Mouse (Mus musculus): ENCODE measurements around the gene Ift81. TPM values are rescaled to one million over a fixed set of nuclear protein-coding genes. Genes with fewer than 3 reads are reported as not detected.

The Ift81 gene
- polyA plus RNA-seq, 1 experiment = 49.1 TPM

GRCm38 (mm10) chr5:122513421-122514126, 100.7 kb downstream of the Ift81 start:
- H3K4me3 ChIP-seq (ENCODE audit: insufficient read depth, low read length) = no peak overlapping the region
- H3K4me1 ChIP-seq (ENCODE audit: control insufficient read depth, insufficient read depth, low read length) = peaks cover 13% of the 10 kb centered on the region
- TF ChIP-seq POLR2A (IDR thresholded peaks at IDR 0.05; ENCODE audit: low read depth, low read length) (no peak), CTCF (IDR thresholded peaks at IDR 0.05; ENCODE audit: borderline replicate concordance, insufficient read depth, low read length) (no peak)
- H3K27ac ChIP-seq (ENCODE audit: insufficient read depth, low read length) = no peak overlapping the region

- no peak overlapping the region for H3K4me3 ChIP-seq (ENCODE audit: insufficient read depth, low read length)
- peak overlapping the region; percentile 80 for H3K27ac ChIP-seq (ENCODE audit: insufficient read depth, low read length)
- H3K4me1 ChIP-seq (ENCODE audit: control insufficient read depth, insufficient read depth, low read length) = peaks cover 9% of the 10 kb centered on the region
- TF ChIP-seq POLR2A (IDR thresholded peaks at IDR 0.05; ENCODE audit: low read depth, low read length) (no peak), CTCF (IDR thresholded peaks at IDR 0.05; ENCODE audit: borderline replicate concordance, insufficient read depth, low read length) (no peak)
Measured at GRCm38 (mm10) chr5:122512011-122512410, 102.3 kb downstream of the Ift81 start.

- Histone ChIP-seq H3K4me1 (ENCODE audit: control insufficient read depth, insufficient read depth, low read length) (peaks cover 9% of the 10 kb centered on the region), H3K27ac (ENCODE audit: insufficient read depth, low read length) (peak overlapping the region; percentile 80), H3K4me3 (ENCODE audit: insufficient read depth, low read length) (no peak overlapping the region)
- peak; percentile 24; the same call in 1 of the 2 replicates for TF ChIP-seq POLR2A (IDR thresholded peaks at IDR 0.05; ENCODE audit: low read depth, low read length)
- TF ChIP-seq CTCF (IDR thresholded peaks at IDR 0.05; ENCODE audit: borderline replicate concordance, insufficient read depth, low read length) = no peak
Measured at GRCm38 (mm10) chr5:122511405-122511804, 102.9 kb downstream of the Ift81 start.

GRCm38 (mm10) chr5:122510651-122511157, 103.6 kb downstream of the Ift81 start:
- no peak for TF ChIP-seq POLR2A (IDR thresholded peaks at IDR 0.05; ENCODE audit: low read depth, low read length)
- no peak for TF ChIP-seq CTCF (IDR thresholded peaks at IDR 0.05; ENCODE audit: borderline replicate concordance, insufficient read depth, low read length)
- H3K4me1 ChIP-seq (ENCODE audit: control insufficient read depth, insufficient read depth, low read length) = peaks cover 9% of the 10 kb centered on the region
- H3K4me3 ChIP-seq (ENCODE audit: insufficient read depth, low read length) = no peak overlapping the region
- no peak overlapping the region for H3K27ac ChIP-seq (ENCODE audit: insufficient read depth, low read length)

DNA sequence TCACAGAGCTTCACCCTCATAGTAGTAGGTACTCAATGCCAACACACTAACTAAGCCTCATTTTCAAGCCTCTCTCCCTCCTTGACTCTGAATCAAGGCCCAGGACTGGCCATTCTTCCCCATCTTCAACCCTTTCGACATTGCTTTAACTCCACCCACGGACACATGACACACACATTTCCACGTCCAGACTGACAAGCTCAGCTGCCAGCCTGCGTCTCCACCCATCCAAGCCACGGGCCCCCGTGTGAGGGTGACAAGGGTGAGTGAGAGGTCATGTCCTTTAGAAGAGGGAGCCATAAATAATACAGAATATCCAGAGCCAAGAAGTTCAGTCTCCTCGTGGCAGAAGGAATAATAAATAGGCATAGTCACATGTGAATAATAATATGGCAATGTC, 104.7 kb downstream of the Ift81 start:
- Histone ChIP-seq H3K27ac (ENCODE audit: insufficient read depth, low read length) (no peak overlapping the region), H3K4me1 (ENCODE audit: control insufficient read depth, insufficient read depth, low read length) (peaks cover 9% of the 10 kb centered on the region), H3K4me3 (ENCODE audit: insufficient read depth, low read length) (no peak overlapping the region)
- TF ChIP-seq CTCF (IDR thresholded peaks at IDR 0.05; ENCODE audit: borderline replicate concordance, insufficient read depth, low read length) (no peak), POLR2A (IDR thresholded peaks at IDR 0.05; ENCODE audit: low read depth, low read length) (no peak)

- Histone ChIP-seq H3K4me1 (ENCODE audit: control insufficient read depth, insufficient read depth, low read length) (peaks cover 9% of the 10 kb centered on the region), H3K4me3 (ENCODE audit: insufficient read depth, low read length) (no peak overlapping the region)
Measured at GRCm38 (mm10) chr5:122508861-122509306, 105.4 kb downstream of the Ift81 start.

GRCm38 (mm10) chr5:122507396-122507795, 106.9 kb downstream of the Ift81 start:
- Histone ChIP-seq H3K4me1 (ENCODE audit: control insufficient read depth, insufficient read depth, low read length) (peaks cover 8% of the 10 kb centered on the region), H3K4me3 (ENCODE audit: insufficient read depth, low read length) (no peak overlapping the region), H3K27ac (ENCODE audit: insufficient read depth, low read length) (no peak overlapping the region)
- TF ChIP-seq CTCF (IDR thresholded peaks at IDR 0.05; ENCODE audit: borderline replicate concordance, insufficient read depth, low read length) (no peak), POLR2A (IDR thresholded peaks at IDR 0.05; ENCODE audit: low read depth, low read length) (no peak)

More at GRCm38 (mm10) chr5:122508861-122509306, 105.4 kb downstream of the Ift81 start:
- no peak overlapping the region for H3K27ac ChIP-seq (ENCODE audit: insufficient read depth, low read length)
- TF ChIP-seq POLR2A (IDR thresholded peaks at IDR 0.05; ENCODE audit: low read depth, low read length) (no peak), CTCF (IDR thresholded peaks at IDR 0.05; ENCODE audit: borderline replicate concordance, insufficient read depth, low read length) (no peak)

GRCm38 (mm10) chr5:122506462-122506861, 107.9 kb downstream of the Ift81 start:
- Histone ChIP-seq H3K4me3 (ENCODE audit: insufficient read depth, low read length) (no peak overlapping the region), H3K4me1 (ENCODE audit: control insufficient read depth, insufficient read depth, low read length) (peaks cover 3% of the 10 kb centered on the region; the same call in 1 of the 2 replicates), H3K27ac (ENCODE audit: insufficient read depth, low read length) (no peak overlapping the region)
- no peak for TF ChIP-seq CTCF (IDR thresholded peaks at IDR 0.05; ENCODE audit: borderline replicate concordance, insufficient read depth, low read length)
- no peak for TF ChIP-seq POLR2A (IDR thresholded peaks at IDR 0.05; ENCODE audit: low read depth, low read length)

- no peak overlapping the region for H3K4me3 ChIP-seq (ENCODE audit: insufficient read depth, low read length)
- no peak overlapping the region for H3K27ac ChIP-seq (ENCODE audit: insufficient read depth, low read length)
- TF ChIP-seq POLR2A (IDR thresholded peaks at IDR 0.05; ENCODE audit: low read depth, low read length) = no peak
- TF ChIP-seq CTCF (IDR thresholded peaks at IDR 0.05; ENCODE audit: borderline replicate concordance, insufficient read depth, low read length) = no peak
- no peaks in the 10 kb centered on the region for H3K4me1 ChIP-seq (ENCODE audit: control insufficient read depth, insufficient read depth, low read length)
Measured at GRCm38 (mm10) chr5:122505554-122505953, 108.8 kb downstream of the Ift81 start.

DNA sequence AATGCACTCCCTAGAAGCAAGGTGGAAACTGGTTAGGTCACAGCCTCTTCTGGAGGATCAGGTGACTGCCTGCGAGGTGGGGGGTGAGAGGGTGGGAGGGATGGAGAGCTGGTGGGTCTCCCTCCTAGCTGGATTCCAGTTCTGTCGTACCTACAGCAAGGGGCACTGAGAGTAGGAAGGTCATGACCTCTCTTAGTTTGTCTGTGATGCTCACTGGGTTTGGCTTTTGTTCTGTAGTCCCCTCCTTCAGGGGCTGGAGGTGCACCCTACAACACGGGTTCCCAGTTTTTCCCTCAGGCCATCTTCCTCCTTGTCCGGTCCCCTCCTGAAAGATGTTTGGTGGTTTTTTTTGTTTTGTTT, 110.6 kb downstream of the Ift81 start:
- Histone ChIP-seq H3K27ac (ENCODE audit: insufficient read depth, low read length) (no peak overlapping the region), H3K4me1 (ENCODE audit: control insufficient read depth, insufficient read depth, low read length) (no peaks in the 10 kb centered on the region), H3K4me3 (ENCODE audit: insufficient read depth, low read length) (no peak overlapping the region)
- TF ChIP-seq CTCF (IDR thresholded peaks at IDR 0.05; ENCODE audit: borderline replicate concordance, insufficient read depth, low read length) = no peak
- no peak for TF ChIP-seq POLR2A (IDR thresholded peaks at IDR 0.05; ENCODE audit: low read depth, low read length)

Measured in embryonic fibroblast, embryonic 13.5 days (primary cell).